Mouse (Mus musculus): ENCODE results near the gene Ddx19b. TPM values are rescaled to one million over a fixed set of nuclear protein-coding genes. Genes with fewer than 3 reads are reported as not detected.

Ddx19b gene
- polyA plus RNA-seq, 1 experiment from 2014 or later = 4.4 TPM

DNA sequence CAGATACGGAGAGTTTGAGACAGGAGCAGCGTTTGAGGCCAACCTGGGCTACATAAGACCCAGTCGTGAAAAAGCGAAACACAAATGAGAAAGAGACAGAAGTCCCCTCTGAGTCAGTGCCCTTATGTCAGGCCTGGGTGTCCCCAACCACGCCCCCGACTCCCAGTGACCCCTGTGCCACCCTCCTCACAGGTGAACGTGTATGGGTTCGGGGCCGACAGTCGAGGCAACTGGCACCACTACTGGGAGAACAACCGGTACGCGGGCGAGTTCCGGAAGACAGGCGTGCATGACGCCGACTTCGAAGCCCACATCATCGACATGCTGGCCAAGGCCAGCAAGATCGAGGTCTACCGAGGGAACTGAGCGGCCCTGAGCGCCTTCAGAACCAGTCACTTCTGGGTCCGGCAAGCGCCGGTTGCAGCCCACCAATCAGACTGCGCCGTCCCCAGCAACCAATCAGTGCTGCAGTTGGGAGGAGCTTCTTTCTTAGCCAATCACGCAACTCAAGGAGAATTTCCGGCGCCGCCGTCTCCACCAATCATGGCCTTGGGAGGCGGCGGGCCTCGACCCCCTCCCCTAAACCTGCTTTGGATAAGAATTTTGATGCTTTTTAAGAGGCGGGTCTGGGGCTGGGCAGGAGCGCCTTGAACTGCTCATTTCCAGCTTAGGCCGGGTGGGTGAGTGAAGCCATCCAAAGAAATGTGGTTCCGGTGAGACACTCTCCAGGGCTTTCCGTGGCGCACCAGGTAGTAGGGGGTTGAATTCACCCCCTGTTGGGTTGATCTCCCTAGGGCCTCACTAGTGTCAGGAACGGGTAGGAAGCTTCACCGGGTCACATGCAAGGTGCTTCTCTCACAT, 61.4 kb downstream of the Ddx19b start:
- Histone ChIP-seq H3K4me3 (replicated peaks; ENCODE audit: low read depth, low read length) (peak overlapping the region; percentile 20), H3K27me3 (ENCODE audit: insufficient read depth, low read length) (no peaks in the 10 kb centered on the region), H3K36me3 (ENCODE audit: insufficient read depth, low read length) (0 out of 2 replicates have a peak, but pooled peaks cover 15% of the 10 kb centered on the region), H3K9ac (ENCODE audit: low read depth, low read length) (peak overlapping the region; percentile 20), H3K4me1 (replicated peaks; ENCODE audit: insufficient read depth, low read length) (no peaks in the 10 kb centered on the region), H3K4me2 (ENCODE audit: low read length) (peak overlapping the region; percentile 60), H3K27ac (peak overlapping the region; percentile 54), H3K9me3 (replicated peaks; ENCODE audit: low read length) (no peaks in the 10 kb centered on the region)
- 14% methylated on average over 45 of the region's 45 CpGs for WGBS
- ATAC-seq (replicated peaks; ENCODE audit: low FRiP score, low read depth) = peak; percentile 94
- peak; percentile 97 for DNase-seq (ENCODE audit: low spot score)
- TF ChIP-seq CTCF (IDR thresholded peaks at IDR 0.05; ENCODE audit: low read depth) = no peak

DNA sequence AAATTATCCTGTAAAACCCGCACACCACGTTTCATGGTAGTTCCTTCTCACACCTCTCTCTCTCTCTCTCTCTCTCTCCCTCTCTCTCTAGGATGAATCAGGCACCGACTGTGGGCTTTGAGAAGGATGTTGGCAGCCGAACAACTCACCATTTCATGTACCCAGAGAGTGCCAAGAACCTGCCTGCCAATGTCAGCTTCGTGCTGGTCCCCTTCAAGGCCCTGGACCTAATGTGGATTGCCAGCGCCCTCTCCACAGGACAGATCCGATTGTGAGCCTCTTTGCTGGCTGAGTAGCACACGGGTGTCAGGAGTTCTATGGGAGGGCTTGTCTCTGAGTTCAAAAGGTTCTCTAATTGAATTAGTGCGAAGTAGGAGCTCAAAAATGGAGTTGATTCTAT, 64.2 kb downstream of the Ddx19b start:
- Histone ChIP-seq H3K4me3 (replicated peaks; ENCODE audit: low read depth, low read length) (no peak overlapping the region), H3K9me3 (replicated peaks; ENCODE audit: low read length) (no peaks in the 10 kb centered on the region), H3K36me3 (ENCODE audit: insufficient read depth, low read length) (0 out of 2 replicates have a peak, but pooled peaks cover 12% of the 10 kb centered on the region), H3K4me2 (ENCODE audit: low read length) (no peak overlapping the region), H3K9ac (ENCODE audit: low read depth, low read length) (no peak overlapping the region), H3K4me1 (replicated peaks; ENCODE audit: insufficient read depth, low read length) (no peaks in the 10 kb centered on the region), H3K27ac (no peak overlapping the region), H3K27me3 (ENCODE audit: insufficient read depth, low read length) (no peaks in the 10 kb centered on the region)
- no peak for ATAC-seq (replicated peaks; ENCODE audit: low FRiP score, low read depth)
- no peak for DNase-seq (ENCODE audit: low spot score)
- TF ChIP-seq CTCF (IDR thresholded peaks at IDR 0.05; ENCODE audit: low read depth) = no peak
- 77% methylated on average over 9 of the region's 9 CpGs for WGBS

DNA sequence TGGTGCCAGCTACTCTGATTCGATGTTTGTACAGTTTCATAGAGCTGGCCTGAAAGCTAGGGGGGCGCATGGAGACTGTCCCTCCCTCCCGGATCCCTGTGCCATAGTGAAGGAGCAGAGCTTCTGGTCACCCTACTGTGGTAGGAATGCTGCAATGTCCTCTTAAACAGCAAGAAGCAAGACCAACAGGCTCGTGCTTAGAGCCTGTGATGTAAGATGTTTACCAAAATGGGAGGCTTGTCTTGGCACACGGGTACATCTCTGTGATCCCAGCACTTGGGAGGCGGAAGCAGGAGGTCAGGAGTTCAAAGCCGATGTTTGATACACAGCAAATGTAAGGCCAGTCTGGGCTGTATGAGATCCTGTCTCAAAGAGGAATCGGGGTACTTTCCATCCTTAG, 65.0 kb downstream of the Ddx19b start:
- ATAC-seq (replicated peaks; ENCODE audit: low FRiP score, low read depth) = no peak

DNA sequence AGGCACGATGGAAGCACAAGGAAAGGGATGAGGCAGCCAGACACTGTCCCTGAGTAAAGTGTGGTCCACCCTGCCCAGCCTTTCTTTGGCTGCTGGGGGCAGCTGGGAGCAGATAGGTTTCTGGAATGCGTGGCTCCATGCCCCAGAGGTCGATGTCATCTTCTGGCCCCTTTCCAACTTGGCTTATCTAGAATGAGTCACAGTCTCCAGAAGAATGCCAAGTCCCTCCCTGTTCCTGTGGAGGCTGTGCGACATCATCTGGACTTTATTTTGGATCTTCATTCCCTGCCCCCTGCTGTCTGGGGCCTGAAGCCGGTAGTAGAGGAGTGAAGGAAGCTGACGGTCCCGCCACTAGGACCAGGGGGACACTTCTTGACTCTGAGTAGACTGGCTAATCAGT, 66.0 kb downstream of the Ddx19b start:
- Histone ChIP-seq H3K36me3 (ENCODE audit: insufficient read depth, low read length) (0 out of 2 replicates have a peak, but pooled peaks cover 15% of the 10 kb centered on the region), H3K9me3 (replicated peaks; ENCODE audit: low read length) (no peaks in the 10 kb centered on the region), H3K4me1 (replicated peaks; ENCODE audit: insufficient read depth, low read length) (no peaks in the 10 kb centered on the region), H3K9ac (ENCODE audit: low read depth, low read length) (no peak overlapping the region), H3K4me2 (ENCODE audit: low read length) (no peak overlapping the region), H3K4me3 (replicated peaks; ENCODE audit: low read depth, low read length) (no peak overlapping the region), H3K27me3 (ENCODE audit: insufficient read depth, low read length) (no peaks in the 10 kb centered on the region), H3K27ac (peak overlapping the region; percentile 8; the same call in 1 of the 2 replicates)
- no peak; the same call in 1 of the 2 replicates for ATAC-seq (replicated peaks; ENCODE audit: low FRiP score, low read depth)
- peak; percentile 45; the same call in 1 of the 2 replicates for TF ChIP-seq CTCF (IDR thresholded peaks at IDR 0.05; ENCODE audit: low read depth)
- DNase-seq (ENCODE audit: low spot score) = peak; percentile 81
- 47% methylated on average over 7 of the region's 7 CpGs for WGBS

More for the DNA sequence above, 65.0 kb downstream of the Ddx19b start:
- no peak; the same call in 1 of the 2 replicates for TF ChIP-seq CTCF (IDR thresholded peaks at IDR 0.05; ENCODE audit: low read depth)
- Histone ChIP-seq H3K27ac (0 out of 2 replicates have a peak overlapping the region, but pooled peaks have one; percentile 8), H3K4me1 (replicated peaks; ENCODE audit: insufficient read depth, low read length) (no peaks in the 10 kb centered on the region), H3K4me3 (replicated peaks; ENCODE audit: low read depth, low read length) (no peak overlapping the region), H3K36me3 (ENCODE audit: insufficient read depth, low read length) (0 out of 2 replicates have a peak, but pooled peaks cover 15% of the 10 kb centered on the region), H3K4me2 (ENCODE audit: low read length) (no peak overlapping the region), H3K9ac (ENCODE audit: low read depth, low read length) (no peak overlapping the region), H3K27me3 (ENCODE audit: insufficient read depth, low read length) (no peaks in the 10 kb centered on the region), H3K9me3 (replicated peaks; ENCODE audit: low read length) (no peaks in the 10 kb centered on the region)
- WGBS = 78% methylated on average over 8 of the region's 8 CpGs
- DNase-seq (ENCODE audit: low spot score) = peak; percentile 16

DNA sequence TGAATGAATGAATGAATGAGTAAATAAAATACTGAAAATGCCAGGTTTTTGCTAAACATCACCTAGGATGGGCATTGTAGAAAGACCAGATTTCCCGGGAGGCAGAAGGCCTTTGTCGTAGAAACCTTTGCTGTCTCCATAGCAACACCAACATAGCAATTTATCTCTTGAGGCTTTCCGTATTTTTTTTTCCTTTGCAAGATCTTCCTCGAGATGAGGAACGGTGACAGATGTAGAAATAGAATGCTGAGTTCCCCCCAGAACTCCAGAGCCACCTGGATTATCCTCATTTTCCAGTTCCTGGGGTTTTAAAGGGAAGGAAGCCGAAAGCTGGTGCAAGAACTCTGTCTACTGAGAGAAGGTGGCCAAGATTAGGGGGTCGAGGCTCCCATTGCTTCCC, 66.9 kb downstream of the Ddx19b start:
- Histone ChIP-seq H3K27ac (no peak overlapping the region), H3K9ac (ENCODE audit: low read depth, low read length) (no peak overlapping the region), H3K4me2 (ENCODE audit: low read length) (no peak overlapping the region), H3K27me3 (ENCODE audit: insufficient read depth, low read length) (no peaks in the 10 kb centered on the region), H3K9me3 (replicated peaks; ENCODE audit: low read length) (no peaks in the 10 kb centered on the region), H3K4me3 (replicated peaks; ENCODE audit: low read depth, low read length) (no peak overlapping the region), H3K36me3 (ENCODE audit: insufficient read depth, low read length) (0 out of 2 replicates have a peak, but pooled peaks cover 24% of the 10 kb centered on the region), H3K4me1 (replicated peaks; ENCODE audit: insufficient read depth, low read length) (no peaks in the 10 kb centered on the region)
- 77% methylated on average over 7 of the region's 7 CpGs for WGBS
- DNase-seq (ENCODE audit: low spot score) (no peak), ATAC-seq (replicated peaks; ENCODE audit: low FRiP score, low read depth) (no peak)
- no peak for TF ChIP-seq CTCF (IDR thresholded peaks at IDR 0.05; ENCODE audit: low read depth)

DNA sequence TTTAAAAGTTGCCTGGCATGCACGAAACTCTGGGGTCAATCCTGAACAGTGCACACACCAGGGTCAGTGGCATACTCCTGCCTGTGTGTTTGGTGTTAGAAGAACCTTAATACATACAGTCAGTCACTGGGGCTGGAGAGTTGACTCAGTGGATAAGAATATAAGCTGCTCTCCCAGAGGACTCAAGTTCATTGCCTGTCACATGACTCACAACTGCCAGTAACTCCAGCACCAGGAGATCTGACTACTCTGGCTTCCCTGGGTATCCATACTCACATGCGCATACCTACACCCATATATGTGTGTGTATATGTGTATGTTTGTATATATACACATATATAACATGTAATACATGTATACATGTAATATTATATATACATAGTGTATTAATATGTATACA, 68.5 kb downstream of the Ddx19b start:
- WGBS = 92% methylated on average over 2 of the region's 2 CpGs
- TF ChIP-seq CTCF (IDR thresholded peaks at IDR 0.05; ENCODE audit: low read depth) = no peak
- Histone ChIP-seq H3K36me3 (ENCODE audit: insufficient read depth, low read length) (peaks cover 30% of the 10 kb centered on the region; the same call in 1 of the 2 replicates), H3K9me3 (replicated peaks; ENCODE audit: low read length) (no peaks in the 10 kb centered on the region), H3K9ac (ENCODE audit: low read depth, low read length) (no peak overlapping the region), H3K27ac (no peak overlapping the region), H3K4me3 (replicated peaks; ENCODE audit: low read depth, low read length) (no peak overlapping the region), H3K27me3 (ENCODE audit: insufficient read depth, low read length) (no peaks in the 10 kb centered on the region), H3K4me2 (ENCODE audit: low read length) (no peak overlapping the region), H3K4me1 (replicated peaks; ENCODE audit: insufficient read depth, low read length) (no peaks in the 10 kb centered on the region)
- DNase-seq (ENCODE audit: low spot score) (no peak), ATAC-seq (replicated peaks; ENCODE audit: low FRiP score, low read depth) (no peak)
